Mouse (Mus musculus) ovary, postnatal 36 days (tissue): ENCODE measurements around the gene P4ha1.
"Not testable (repeated sequence)": the region's sequence is repeated elsewhere in the genome, so short reads cannot be mapped to it uniquely, and the experiment has no call there.

Source experiments
- DNase-seq: peaks from one replicate; pipeline ENCODE4 v3.0.0; 2022; ENCODE audit warnings: low spot score, mixed read lengths

Gene P4ha1

DNA sequence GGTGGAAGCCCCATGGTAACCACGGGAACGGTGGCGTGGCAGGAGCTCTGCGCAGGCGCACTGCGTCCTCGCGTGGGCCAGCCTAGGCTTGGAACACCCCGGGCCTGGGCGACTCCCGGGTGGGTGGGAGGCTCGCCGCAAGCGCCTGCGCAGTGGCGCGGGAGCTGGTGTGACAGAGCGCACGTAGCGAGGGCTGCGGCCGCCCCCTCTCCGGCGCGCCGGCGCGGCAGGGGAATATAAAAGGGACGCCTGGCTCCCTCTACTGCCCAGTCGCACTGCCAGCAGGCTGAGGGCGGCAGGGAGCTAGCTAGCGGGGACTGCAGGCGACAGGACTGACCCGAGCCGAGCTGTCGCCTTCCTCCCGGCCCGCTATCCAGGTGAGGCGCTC, at the start of gene P4ha1:
Gene P4ha1, plus strand, starts transcription at position 197 of the 388 bp plus-strand sequence.
- peak; percentile 100 for DNase-seq

DNA sequence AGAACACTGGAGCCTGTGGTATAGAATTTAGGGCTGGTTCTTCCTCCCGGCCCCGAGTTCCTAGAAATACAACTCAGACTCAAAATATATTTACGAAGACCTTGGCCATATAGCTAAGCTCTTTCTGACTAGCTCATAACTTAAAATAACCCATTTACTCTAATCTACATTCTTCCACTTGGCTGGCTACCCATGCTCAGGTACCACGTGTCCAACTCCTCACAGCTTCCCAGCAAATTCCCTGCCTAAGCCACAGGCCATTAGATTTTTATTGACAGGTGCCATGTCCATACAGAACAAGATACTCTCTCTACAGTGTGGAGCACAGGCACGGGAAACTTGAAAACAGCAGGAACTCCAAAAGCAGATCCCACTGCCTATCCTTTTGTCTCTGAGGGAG, 47.4 kb upstream of the P4ha1 start:
- no peak for DNase-seq

DNA sequence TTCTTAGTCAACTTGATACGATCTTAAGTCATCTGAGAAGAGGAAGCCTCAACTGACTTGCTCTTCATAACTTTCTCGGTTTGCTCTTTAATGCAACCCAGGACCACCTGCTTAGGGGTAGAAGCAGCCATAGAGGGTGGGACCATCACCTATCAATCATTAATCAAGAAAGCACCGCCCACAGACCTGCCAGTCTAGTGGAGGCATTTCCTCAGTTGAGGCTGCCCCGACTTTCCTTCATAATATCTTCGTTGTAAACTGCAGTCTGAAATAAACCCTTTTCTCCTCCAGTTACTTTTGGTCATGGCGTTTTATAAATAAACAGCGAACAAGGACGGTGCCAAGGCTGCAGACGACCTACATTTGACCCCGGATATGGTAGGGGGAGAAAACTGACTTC, 46.0 kb upstream of the P4ha1 start:
- no peak for DNase-seq

DNA sequence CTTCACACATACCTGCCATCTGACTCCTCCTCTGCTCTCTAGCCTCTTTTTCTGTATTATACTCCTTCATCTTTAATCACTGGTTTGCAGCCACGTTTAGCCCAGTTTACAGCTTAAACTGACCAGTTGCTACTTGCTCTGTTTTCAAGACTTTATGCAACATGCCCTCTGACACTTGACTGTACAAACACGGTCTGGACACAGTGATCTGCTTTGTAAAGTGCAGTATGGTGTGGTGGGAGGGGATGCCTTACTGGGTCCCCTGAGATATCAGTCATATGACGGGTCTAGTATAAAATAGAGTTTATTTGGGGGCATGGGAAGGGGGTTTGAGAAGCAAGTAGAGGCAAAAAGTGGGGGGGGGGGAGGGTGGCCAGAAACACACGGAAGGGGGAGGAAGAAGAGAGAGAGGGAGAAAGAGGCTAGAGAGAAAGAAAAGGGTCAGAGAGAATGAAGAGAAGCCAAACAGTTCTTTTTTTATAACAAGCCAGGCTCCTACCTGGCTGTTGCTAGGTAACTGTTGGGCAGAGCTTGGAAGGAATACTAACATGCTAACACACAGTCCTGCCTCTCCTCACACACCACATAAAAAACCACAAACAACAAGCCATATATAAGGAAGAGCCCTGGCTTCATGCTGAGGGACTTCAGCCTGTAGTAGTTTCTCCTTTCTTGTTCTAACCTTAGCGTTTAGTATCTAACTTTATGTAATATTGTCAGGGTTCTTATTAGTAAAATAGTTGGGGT, 45.2 kb upstream of the P4ha1 start:
- no peak for DNase-seq

DNA sequence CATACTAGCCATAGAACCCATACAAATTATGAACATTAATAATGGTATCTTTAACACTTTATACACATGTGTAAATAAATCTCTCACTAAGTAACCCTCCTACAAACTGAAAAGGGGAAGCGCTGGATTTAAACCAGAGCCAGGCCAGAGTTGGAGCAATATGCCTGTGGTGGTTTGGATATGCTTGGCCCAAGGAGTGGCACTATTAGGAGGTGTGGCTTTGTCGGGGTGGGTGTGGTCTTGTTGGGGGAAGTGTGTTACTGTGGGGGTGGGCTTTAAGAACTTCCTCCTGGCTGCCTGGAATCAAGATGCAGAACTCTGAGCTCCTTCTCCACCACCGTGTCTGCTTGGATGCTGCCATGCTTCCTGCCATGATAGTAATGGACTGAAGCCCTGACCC, 39.9 kb upstream of the P4ha1 start:
- no peak for DNase-seq

DNA sequence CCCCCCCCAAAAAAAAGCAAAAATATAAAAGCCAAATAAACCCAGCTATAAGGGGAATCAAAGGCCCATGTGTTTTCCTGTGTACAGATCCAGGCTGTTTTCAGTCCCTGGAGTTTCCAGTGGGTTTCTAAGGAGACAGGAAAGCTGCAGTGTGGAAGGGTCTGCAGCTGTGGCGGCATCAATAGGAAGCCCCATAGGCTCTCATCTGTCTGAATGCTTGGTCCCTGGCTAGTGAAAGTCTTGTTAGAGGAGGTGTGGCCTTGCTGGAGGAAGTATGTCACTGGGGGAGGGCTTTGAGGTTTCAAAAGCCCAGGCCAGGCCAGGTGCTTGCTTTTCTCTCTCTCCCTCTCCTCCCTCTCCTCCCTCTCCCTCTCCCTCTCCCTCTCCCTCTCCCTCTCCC, 39.3 kb upstream of the P4ha1 start:
- no peak for DNase-seq

DNA sequence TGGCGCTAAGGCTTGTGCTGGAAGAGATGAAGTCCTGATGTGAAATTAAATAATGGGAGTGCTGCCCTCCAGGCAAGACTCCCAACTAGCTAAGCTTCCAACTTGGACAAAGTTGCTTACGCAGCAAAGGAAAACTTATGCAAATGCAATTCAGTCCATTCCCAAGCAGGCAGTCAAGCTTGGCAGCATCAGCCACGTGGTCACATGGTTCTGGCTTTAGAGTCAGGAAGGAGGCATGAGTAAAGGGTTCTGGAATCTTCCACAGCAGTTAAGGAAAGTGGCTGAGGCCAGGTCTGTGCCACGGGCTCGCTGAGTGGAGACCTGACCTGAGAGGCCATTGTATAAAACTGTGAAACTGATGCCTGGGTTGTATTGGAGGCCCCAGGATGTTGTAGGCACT, 37.6 kb upstream of the P4ha1 start:
- DNase-seq = no peak

DNA sequence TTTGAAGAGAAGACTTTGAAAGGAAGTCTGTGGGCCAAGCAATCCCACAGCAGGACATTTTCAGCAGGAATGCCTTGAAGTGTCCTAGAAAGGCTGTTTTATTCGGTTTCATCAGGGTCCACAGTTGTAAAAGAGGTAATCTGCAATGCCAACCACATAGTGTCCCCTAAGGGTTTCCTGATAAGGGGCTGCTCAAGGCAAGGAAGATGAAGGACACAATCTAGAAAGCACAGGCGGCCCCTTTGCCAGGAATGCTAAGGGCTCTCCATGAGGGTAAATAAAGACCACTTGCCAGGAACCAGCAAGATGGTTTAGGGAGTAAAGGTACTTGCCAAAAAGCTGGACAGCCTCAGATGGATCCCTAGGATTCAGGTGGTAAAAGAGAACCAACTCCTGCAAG, 35.8 kb upstream of the P4ha1 start:
- no peak for DNase-seq

DNA sequence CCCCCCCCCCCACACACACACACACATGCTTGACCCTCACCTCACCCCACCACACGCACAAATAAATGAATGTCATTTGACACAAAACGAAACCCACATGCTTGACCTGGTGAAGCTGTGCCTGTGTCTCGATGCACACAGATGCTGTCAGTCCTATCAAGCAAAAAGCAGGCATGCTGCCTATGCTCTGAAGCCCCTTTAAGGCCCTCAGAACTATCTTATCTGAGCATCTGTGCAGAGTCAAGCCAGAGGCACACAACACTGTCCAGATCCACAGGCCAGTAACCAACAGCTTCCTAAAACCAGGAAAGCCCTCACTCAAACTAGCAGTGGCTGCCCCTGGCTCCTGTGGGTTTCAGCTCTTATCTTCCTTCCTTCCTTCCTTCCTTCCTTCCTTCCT, 35.4 kb upstream of the P4ha1 start:
- no peak for DNase-seq

DNA sequence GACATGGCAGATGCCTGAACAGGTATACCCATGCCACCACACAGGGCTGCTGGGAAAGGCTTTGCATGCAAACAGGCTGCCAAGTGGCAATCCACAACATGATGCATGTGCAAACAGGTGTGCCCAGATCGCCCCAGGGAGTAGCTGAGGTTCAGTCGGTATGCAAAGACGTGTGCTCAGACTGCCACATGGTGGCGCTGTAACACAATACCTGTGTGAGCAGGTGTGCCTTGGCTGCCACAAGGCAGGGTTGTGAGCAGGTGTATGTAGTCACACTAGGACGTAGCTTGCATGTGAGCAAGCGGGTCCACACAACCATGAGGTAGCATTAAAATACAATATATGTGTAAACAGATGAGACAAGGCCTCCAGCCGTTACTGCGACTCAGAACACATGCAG, 34.0 kb upstream of the P4ha1 start:
- DNase-seq = no peak

DNA sequence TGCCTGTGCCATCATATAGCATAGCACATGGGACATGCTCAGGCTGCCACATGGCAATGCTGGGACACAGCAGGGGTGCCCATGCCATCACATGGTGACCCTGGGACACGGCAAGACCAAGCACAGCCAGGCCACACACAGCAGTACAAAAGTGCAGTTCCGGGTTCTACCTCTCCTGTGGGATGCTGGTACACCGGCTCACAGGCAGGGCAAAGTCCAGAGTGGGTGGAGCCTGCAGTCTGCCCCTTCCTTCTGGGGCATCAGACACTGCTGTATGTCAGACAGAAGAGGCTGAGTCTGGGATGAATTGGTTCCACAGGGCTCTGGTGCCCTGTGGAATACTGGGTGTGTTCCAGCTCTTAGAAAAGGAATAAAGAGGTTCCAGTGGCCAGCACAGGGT, 31.6 kb upstream of the P4ha1 start:
- no peak for DNase-seq

DNA sequence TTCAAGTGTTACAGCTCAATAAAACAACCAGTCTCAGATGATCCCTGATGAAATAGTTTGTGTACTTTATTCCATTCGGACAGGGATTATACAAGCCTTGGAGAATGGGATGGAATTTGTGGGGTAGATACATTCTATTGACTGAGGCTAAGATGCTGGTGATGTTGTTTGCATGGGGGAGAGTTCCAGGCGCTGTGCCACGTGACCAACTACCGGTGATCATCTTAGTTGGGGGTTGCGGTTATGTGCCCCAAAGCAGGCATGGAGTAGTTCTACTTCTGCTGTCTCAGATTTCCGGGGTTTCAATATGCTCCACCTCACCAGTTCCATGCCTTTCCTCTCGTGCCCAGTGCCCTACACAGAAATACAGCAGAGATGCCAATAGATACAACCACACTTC, 31.0 kb upstream of the P4ha1 start:
- no peak for DNase-seq

DNA sequence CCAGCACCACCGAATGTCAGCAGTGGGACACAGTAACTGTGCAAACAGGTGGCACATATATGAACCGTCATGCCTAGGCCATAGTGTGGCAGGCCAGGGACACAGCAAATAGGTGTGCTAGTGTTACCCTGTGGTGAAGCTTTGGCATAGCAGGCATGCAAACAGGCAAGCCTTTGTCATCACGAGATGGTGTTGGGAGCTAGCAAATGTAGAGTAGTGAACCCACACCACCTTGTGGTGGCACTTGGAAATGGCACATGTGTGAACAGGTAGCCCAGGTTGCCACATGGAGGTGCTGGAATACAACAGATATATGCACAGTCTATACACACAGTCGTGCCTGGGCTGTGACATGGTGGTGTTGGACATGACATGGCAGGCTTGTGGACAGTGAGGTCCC, 30.5 kb upstream of the P4ha1 start:
- DNase-seq = peak; percentile 72

DNA sequence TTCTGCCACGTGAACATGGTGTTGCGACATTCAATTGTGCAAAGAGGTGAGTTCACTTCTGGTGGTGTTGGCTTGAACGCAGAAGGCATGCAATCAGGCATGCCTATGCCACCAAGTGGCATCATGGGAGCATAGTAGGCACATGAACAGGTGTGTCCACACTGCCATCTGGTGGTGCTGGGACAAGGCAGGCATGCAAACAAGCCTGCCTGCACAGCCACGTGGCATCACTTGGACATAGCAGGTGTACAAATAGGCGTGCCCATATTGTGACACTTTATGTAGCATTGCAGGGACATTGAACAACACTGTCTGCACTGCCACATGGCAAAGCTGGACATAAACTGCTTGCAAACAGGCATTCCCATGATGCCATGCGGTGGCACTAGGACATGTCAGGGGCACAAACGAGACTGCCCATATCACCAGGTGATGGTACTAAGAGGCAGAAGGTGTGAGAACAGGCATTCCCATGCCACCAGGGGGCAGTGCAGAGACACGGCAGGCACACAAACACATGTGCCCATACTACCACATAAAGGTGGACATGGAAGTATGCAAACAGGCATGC, 27.8 kb upstream of the P4ha1 start:
- peak; percentile 66 for DNase-seq

DNA sequence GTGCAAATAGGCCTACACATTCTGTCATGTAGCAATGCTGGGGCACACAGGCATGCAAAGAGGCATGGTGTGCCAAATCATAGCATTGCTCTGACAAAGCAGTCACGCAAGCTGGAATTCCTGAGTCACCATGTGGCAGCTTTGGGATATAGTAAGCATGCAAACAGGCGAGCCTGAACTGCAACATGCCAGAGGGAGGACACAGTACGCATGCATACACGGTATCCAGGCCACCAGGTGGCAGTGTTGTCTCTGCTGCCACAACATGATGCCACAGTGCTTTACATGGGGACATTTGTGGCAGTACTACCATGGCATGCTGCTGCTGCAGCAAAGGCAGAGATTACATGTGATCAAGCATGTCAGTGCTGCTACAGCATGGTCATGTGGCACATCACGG, 26.8 kb upstream of the P4ha1 start:
- peak; percentile 76 for DNase-seq

DNA sequence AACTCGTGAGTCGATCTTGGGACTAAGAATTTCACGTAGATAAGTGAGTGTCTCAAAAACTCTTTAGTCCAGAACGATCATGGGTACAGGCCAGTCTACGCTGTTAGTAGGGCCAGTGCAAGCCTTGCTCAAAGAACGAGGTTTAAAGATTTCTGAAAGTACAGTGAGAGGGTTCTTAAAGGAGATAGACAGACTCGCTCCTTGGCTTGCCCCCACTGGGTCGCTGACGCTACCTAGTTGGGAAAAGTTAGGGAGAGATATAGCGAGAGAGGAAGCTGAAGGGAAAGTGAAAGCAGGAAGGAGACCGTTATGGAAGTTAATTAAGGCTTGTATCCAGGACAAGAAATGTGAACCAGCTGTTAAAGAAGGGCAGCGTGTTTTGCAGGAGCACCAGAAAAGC, 20.4 kb upstream of the P4ha1 start:
- not testable (repeated sequence) for DNase-seq

DNA sequence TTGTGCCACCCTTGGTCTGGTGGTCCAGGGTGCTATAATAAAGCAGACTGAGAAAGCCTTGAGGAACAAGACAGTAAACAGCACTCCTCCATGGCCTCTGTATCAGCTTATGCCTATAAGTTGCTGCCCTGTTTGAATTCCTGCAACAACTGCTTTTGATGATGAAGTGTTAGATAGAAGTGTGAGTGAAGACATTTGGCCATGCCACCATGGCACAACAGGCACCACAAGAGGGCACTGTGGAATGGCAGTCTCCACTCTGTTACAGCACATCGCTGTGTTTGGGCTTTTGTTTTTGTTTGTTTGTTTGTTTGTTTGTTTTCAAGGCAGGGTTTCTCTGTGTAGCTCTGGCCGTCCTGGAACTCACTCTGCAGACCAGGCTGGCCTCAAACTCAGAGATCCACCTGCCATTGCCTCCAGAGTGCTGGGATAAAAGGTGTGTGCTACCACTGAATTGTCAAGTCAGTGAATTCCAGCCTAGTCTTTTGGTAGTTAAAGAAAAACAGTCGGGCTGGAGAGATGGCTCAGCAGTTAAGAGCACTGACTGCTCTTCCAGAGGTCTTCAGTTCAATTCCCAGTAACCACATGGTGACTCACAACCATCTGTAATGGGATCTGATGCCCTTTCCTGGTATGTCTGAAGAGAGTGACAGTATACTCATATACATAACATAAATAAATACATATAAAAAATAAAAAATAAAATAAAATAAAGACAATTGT, 13.9 kb upstream of the P4ha1 start:
- DNase-seq = no peak

DNA sequence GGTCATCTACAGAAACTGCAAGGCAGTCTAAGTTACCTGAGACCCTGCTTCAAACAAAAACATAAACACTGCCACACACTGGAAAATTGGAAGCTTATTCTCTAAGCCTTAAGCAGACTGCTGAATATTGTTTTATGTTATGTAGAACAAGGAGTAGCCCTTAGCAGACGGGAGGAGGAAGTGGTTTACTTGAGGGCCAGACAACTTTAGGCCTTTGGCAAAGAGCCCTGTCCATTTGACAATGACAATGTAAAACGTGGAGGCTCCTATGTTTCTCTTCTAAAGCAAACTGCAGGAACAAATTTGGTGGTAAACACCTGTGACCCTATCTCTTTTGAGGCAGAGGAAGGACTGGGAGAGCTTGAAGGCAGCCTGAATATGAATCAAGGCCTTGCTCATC, 13.0 kb upstream of the P4ha1 start:
- no peak for DNase-seq

DNA sequence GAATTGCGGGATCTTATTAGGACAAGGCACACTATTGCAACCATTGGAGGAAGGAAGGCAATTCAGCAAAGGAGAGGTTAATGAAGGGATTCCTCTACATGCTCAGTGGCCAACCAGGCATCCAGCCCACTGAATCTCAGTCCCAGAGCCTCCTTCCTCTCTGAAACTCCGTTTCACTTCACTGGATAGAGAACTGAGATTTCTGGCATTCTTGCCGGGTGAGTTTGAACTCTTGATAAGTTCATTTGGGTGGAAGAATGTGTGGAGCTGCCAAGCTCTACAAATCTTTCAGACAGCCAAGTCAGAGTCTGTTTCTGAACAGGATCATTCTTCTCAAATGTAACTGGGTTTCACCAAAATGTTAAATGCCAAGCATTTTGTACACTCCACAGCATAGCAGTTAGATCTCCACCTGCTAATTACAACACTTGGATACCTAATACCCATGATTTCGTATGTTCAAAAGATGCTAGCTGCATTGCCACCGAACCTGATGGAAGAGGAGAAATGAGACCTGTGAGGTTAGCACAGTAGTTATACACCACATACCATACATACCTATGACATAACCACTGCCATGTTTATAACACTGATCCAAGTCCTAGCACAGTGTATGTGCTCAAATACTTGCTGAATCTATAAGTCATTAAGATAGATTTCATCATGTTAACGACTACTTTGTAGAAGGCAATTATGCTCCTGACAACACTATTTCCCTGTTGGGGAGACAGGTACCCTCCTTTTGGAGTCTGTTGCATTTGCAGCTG, 12.2 kb upstream of the P4ha1 start:
- no peak for DNase-seq

DNA sequence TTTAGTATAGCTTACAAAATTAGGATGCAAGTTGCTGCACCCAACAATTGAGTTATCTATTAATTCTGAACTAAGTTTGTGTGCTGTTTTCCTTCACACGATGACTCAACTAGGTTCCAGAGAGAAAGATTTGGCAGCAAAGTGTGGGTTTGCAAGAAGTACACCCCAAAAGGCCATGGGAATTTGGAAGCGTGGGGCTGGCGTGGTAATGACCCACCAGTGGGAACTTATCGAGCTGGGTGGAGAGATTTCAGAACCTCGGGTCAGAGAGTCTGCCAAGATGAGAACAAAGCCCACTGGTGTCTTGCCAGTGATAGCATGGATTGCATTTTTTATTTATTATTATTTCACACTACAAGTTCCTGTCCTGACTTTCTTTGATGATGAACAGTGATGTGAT, 11.2 kb upstream of the P4ha1 start:
- no peak for DNase-seq

DNA sequence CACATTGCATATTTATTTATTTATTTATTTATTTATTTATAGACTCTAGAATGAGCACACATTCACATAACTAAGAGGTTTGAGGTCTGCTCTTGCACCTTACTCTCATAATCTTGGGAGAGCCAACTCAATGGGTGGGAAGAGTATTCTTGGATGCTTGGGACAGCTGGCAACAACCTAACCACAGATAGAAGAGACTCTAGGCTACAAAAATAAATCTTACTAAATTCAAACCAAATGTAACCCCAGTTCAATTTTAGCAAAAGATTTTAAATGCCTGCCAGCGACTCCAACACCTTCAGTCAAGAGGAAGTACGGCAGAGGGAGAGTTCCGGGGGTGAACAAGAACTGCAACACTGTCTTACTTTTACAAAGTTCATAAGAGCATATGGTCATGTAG, 2.0 kb upstream of the P4ha1 start:
- DNase-seq = no peak

DNA sequence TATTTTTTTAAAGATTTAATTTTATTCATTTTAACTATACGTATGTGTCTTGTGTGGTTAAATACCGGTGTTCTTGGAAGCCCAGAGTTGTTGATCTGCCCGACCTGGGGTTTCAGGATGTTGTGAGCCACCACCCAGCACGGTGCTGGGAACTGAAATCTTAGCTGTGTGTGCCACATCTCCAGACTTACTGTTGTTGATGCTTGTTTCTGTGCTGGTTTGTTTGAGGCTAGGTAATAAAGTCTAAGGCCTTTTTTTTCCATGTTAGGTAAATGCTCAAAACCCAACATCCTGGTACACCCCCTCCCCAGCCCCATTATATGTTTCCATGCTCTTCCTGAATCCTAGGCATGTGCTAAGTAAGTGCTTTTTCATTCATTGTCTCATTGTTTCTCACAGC, 825 bp upstream of the P4ha1 start:
- DNase-seq = no peak
